9 mouse cellular contexts compared by ENCODE assay signal in the genomic region with DNA sequence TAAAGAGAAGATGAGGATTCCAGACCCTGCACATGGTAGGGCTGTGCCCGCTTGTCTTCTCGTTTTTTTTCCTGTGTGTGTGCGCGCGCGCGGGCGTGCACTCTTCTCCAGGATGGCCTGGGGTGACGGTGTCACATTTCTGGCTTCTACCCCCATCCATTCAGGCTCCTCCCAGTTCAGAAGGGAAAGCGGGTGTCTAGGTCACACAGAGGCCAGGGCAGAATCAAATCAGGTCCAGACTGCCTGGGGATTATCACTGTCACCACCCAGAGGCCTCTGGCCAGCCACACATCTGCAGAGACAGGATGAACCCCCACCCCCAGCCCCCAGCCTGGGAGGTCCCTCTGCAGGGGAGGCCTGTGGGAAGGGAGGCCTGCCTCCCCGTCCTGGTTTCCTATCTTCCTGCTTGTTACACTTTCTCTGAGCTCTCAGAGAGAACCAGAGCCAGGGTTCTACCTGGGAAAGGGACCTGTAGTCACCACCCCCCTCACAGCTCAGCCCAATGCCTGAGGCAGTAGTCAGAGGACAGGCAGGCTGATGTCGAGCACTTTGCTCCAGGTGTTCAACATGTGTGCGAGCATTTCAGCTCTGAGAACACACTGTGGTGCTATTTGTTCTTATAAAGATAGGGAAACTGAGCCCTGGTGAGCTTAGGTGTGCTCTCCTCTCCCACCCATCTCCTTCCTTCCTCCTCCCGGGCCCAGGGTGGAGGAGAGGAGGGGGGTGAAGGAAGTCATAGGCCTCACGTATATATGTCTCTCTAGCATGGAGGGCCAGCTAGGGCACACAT. TPM values are rescaled to one million over a fixed set of nuclear protein-coding genes. Genes with fewer than 3 reads are reported as not detected.
DNase-seq lines count a peak whose midpoint lies in the region; ATAC-seq and TF ChIP-seq lines count a peak whose summit lies in the region.
"Had no signal": no experiment of that assay in that cellular context is flagged by ENCODE, and none has a peak within 500 bp of the region (broad histone marks: within the 10 kb centered on the region; RNA-seq: fewer than 3 reads in every experiment).

No protein-coding gene starts in this region.

- H3K4me3 ChIP-seq in intestine, embryonic 14.5 days (ENCODE audit: low read depth, low read length), result no peak overlapping the region
- H3K4me3 ChIP-seq in intestine, postnatal 0 days (ENCODE audit: low read depth, low read length), result no peak overlapping the region
- H3K4me3 ChIP-seq in embryonic facial prominence, embryonic 15.5 days (replicated peaks), result no peak overlapping the region; the same call in 1 of the 2 replicates
- H3K4me3 ChIP-seq in kidney, postnatal 0 days (replicated peaks; ENCODE audit: low read depth, low read length), result no peak overlapping the region
- no peak overlapping the region for H3K4me3 ChIP-seq in neural tube, embryonic 12.5 days

- TF ChIP-seq CTCF in intestine, postnatal 0 days (IDR thresholded peaks at IDR 0.05; ENCODE audit: low read depth), result no peak
- TF ChIP-seq CTCF in kidney, postnatal 0 days (IDR thresholded peaks at IDR 0.05; ENCODE audit: low read depth), result no peak

- peaks cover 42% of the 10 kb centered on the region for H3K4me1 ChIP-seq in intestine, embryonic 14.5 days (replicated peaks; ENCODE audit: control insufficient read depth, insufficient read depth, low read length)
- H3K4me1 ChIP-seq in intestine, postnatal 0 days (replicated peaks; ENCODE audit: control insufficient read depth, insufficient read depth, low read length), result peaks cover 5% of the 10 kb centered on the region
- H3K4me1 ChIP-seq in embryonic facial prominence, embryonic 15.5 days, result peaks cover 89% of the 10 kb centered on the region
- peaks cover 36% of the 10 kb centered on the region for H3K4me1 ChIP-seq in kidney, postnatal 0 days (replicated peaks; ENCODE audit: insufficient read depth, low read length)
- H3K4me1 ChIP-seq in neural tube, embryonic 12.5 days, result peaks cover 62% of the 10 kb centered on the region

- H3K9ac ChIP-seq in intestine, embryonic 14.5 days (ENCODE audit: low read length), result no peak overlapping the region
- no peak overlapping the region for H3K9ac ChIP-seq in intestine, postnatal 0 days (ENCODE audit: low read depth, low read length)
- H3K9ac ChIP-seq in embryonic facial prominence, embryonic 15.5 days, result no peak overlapping the region
- H3K9ac ChIP-seq in kidney, postnatal 0 days (ENCODE audit: low read depth, low read length), result no peak overlapping the region
- H3K9ac ChIP-seq in neural tube, embryonic 12.5 days, result no peak overlapping the region

- ATAC-seq in intestine, embryonic 14.5 days (replicated peaks; ENCODE audit: low FRiP score, low TSS enrichment, low read depth), result peak; percentile 24
- ATAC-seq in intestine, postnatal 0 days, result no peak
- ATAC-seq in embryonic facial prominence, embryonic 15.5 days (ENCODE audit: insufficient number of reproducible peaks, low FRiP score, low TSS enrichment, low read depth), result peak; percentile 27
- ATAC-seq in kidney, postnatal 0 days (replicated peaks; ENCODE audit: low FRiP score, low read depth), result 0 out of 2 replicates have a peak, but pooled peaks have one; percentile 2
- no peak for ATAC-seq in neural tube, embryonic 12.5 days (ENCODE audit: low FRiP score, low read depth)
- ATAC-seq in inflammation-experienced regulatory T-cells, adult 6 months, result no peak

- H3K27me3 ChIP-seq in intestine, embryonic 14.5 days (replicated peaks; ENCODE audit: control insufficient read depth, insufficient read depth, low read length), result peaks cover 22% of the 10 kb centered on the region
- peaks cover 40% of the 10 kb centered on the region for H3K27me3 ChIP-seq in intestine, postnatal 0 days (replicated peaks; ENCODE audit: control insufficient read depth, insufficient read depth, low read length)
- peaks cover 41% of the 10 kb centered on the region for H3K27me3 ChIP-seq in embryonic facial prominence, embryonic 15.5 days
- peaks cover 13% of the 10 kb centered on the region; the same call in 1 of the 2 replicates for H3K27me3 ChIP-seq in kidney, postnatal 0 days (ENCODE audit: insufficient read depth, low read length)
- H3K27me3 ChIP-seq in neural tube, embryonic 12.5 days (replicated peaks), result peaks cover 86% of the 10 kb centered on the region

- WGBS in intestine, embryonic 14.5 days, result 9% methylated on average over 15 of the region's 15 CpGs
- WGBS in intestine, postnatal 0 days, result 28% methylated on average over 14 of the region's 15 CpGs
- WGBS in embryonic facial prominence, embryonic 15.5 days, result 6% methylated on average over 15 of the region's 15 CpGs
- whole genome bisulfite sequencing in kidney, postnatal 0 days, result 12% methylated on average over 15 of the region's 15 CpGs
- 11% methylated on average over 15 of the region's 15 CpGs for WGBS in neural tube, embryonic 12.5 days

- no peaks in the 10 kb centered on the region for H3K9me3 ChIP-seq in intestine, embryonic 14.5 days (ENCODE audit: control insufficient read depth, low read length)
- H3K9me3 ChIP-seq in intestine, postnatal 0 days (ENCODE audit: control insufficient read depth), result no peaks in the 10 kb centered on the region
- H3K9me3 ChIP-seq in embryonic facial prominence, embryonic 15.5 days (replicated peaks), result no peaks in the 10 kb centered on the region
- H3K9me3 ChIP-seq in kidney, postnatal 0 days (replicated peaks; ENCODE audit: low read length), result no peaks in the 10 kb centered on the region
- H3K9me3 ChIP-seq in neural tube, embryonic 12.5 days, result no peaks in the 10 kb centered on the region

- peaks cover 3% of the 10 kb centered on the region; the same call in 1 of the 2 replicates for H3K36me3 ChIP-seq in intestine, embryonic 14.5 days (ENCODE audit: control insufficient read depth, insufficient read depth, low read length)
- peaks cover 5% of the 10 kb centered on the region; the same call in 1 of the 2 replicates for H3K36me3 ChIP-seq in intestine, postnatal 0 days (ENCODE audit: control insufficient read depth, insufficient read depth)
- peaks cover 3% of the 10 kb centered on the region; the same call in 1 of the 2 replicates for H3K36me3 ChIP-seq in embryonic facial prominence, embryonic 15.5 days
- 0 out of 2 replicates have a peak, but pooled peaks cover 7% of the 10 kb centered on the region for H3K36me3 ChIP-seq in kidney, postnatal 0 days (ENCODE audit: insufficient read depth, low read length)
- H3K36me3 ChIP-seq in neural tube, embryonic 12.5 days, result peaks cover 12% of the 10 kb centered on the region; the same call in 1 of the 2 replicates

- H3K4me2 ChIP-seq in intestine, embryonic 14.5 days (ENCODE audit: low read length), result peak overlapping the region; percentile 70
- H3K4me2 ChIP-seq in intestine, postnatal 0 days (replicated peaks; ENCODE audit: low read depth), result no peak overlapping the region
- peak overlapping the region; percentile 79 for H3K4me2 ChIP-seq in embryonic facial prominence, embryonic 15.5 days (replicated peaks)
- no peak overlapping the region for H3K4me2 ChIP-seq in kidney, postnatal 0 days (ENCODE audit: low read length)
- peak overlapping the region; percentile 22 for H3K4me2 ChIP-seq in neural tube, embryonic 12.5 days (replicated peaks)

- H3K27ac ChIP-seq in intestine, embryonic 14.5 days (ENCODE audit: low read depth), result peak overlapping the region; percentile 75
- no peak overlapping the region for H3K27ac ChIP-seq in intestine, postnatal 0 days (ENCODE audit: low read depth, low read length)
- H3K27ac ChIP-seq in embryonic facial prominence, embryonic 15.5 days (replicated peaks), result peak overlapping the region; percentile 95
- H3K27ac ChIP-seq in kidney, postnatal 0 days, result 0 out of 2 replicates have a peak overlapping the region, but pooled peaks have one; percentile 86
- H3K27ac ChIP-seq in neural tube, embryonic 12.5 days, result no peak overlapping the region

- peak; percentile 71 for DNase-seq in intestine, embryonic 14.5 days (ENCODE audit: low spot score)
- peak; percentile 66 for DNase-seq in kidney, postnatal 0 days (ENCODE audit: low spot score)
- DNase-seq in cerebellum, adult 11 months, result no peak
- no peak for DNase-seq in layer of hippocampus, postnatal 25 days (ENCODE audit: extremely low spot score in 1 of 2, low spot score in 1 of 2)

RNA-seq across cellular contexts. Expression of a gene that starts 2.7 kb away (rescaled TPM):
- polyA plus RNA-seq in intestine, embryonic 14.5 days (2014; fragmentation: Nextera tagmentation; extraction: Ambion mirVana), result 1.9 and 2.3 TPM in 2 replicates
- 1.3 and 1.7 TPM in 2 replicates for polyA plus RNA-seq in intestine, postnatal 0 days (2015; fragmentation: Nextera tagmentation; extraction: Ambion mirVana)
- polyA plus RNA-seq in embryonic facial prominence, embryonic 15.5 days (2015; fragmentation: Nextera tagmentation; extraction: Ambion mirVana), result 6.0 and 6.7 TPM in 2 replicates
- 2.7 and 3.9 TPM in 2 replicates for polyA plus RNA-seq in kidney, postnatal 0 days (2015; fragmentation: Nextera tagmentation; extraction: Ambion mirVana)
- 0.79 and 0.82 TPM in 2 replicates for polyA plus RNA-seq in neural tube, embryonic 12.5 days (2016; fragmentation: Nextera tagmentation; extraction: Ambion mirVana)
- 1 to 10 TPM; 1.4 to 2.3 TPM for total RNA-seq in layer of hippocampus, postnatal 25 days (2021)
- polyA plus RNA-seq in inflammation-experienced regulatory T-cells, adult 6 months (2017; shearing (Covaris generic)), result not detected
- total RNA-seq: MEL had no signal

RNA-seq across cellular contexts. Expression of a gene that starts 45.5 kb away (rescaled TPM):
- polyA plus RNA-seq in intestine, embryonic 14.5 days (2014; fragmentation: Nextera tagmentation; extraction: Ambion mirVana), result 102 and 103 TPM in 2 replicates
- 36.2 and 38.3 TPM in 2 replicates for polyA plus RNA-seq in intestine, postnatal 0 days (2015; fragmentation: Nextera tagmentation; extraction: Ambion mirVana)
- polyA plus RNA-seq in embryonic facial prominence, embryonic 15.5 days (2015; fragmentation: Nextera tagmentation; extraction: Ambion mirVana), result 101 and 103 TPM in 2 replicates
- 76.1 and 81.0 TPM in 2 replicates for polyA plus RNA-seq in kidney, postnatal 0 days (2015; fragmentation: Nextera tagmentation; extraction: Ambion mirVana)
- polyA plus RNA-seq in neural tube, embryonic 12.5 days (2016; fragmentation: Nextera tagmentation; extraction: Ambion mirVana), result 145 and 150 TPM in 2 replicates
- total RNA-seq in layer of hippocampus, postnatal 25 days (2021), result 10 to 100 TPM; 68.1 to 69.2 TPM
- polyA plus RNA-seq in inflammation-experienced regulatory T-cells, adult 6 months (2017; shearing (Covaris generic)), result 10 to 100 TPM in 2 of 3 experiments, 1 to 10 TPM in 1; 9.8 to 19.5 (median 15.4) TPM

Comparison
In these comparisons a context has a peak if more than half of its experiments do, and no peak if none do; other contexts are left out.
1. ATAC-seq: peak in intestine, embryonic 14.5 days (single experiment), embryonic facial prominence, embryonic 15.5 days (single experiment) and kidney, postnatal 0 days (single experiment); none in intestine, postnatal 0 days (single experiment), neural tube, embryonic 12.5 days (single experiment) and inflammation-experienced regulatory T-cells, adult 6 months (single experiment).
2. H3K27ac ChIP-seq: peak in intestine, embryonic 14.5 days (single experiment), embryonic facial prominence, embryonic 15.5 days (single experiment) and kidney, postnatal 0 days (single experiment); none in intestine, postnatal 0 days (single experiment) and neural tube, embryonic 12.5 days (single experiment).
3. H3K4me2 ChIP-seq: peak in intestine, embryonic 14.5 days (single experiment), embryonic facial prominence, embryonic 15.5 days (single experiment) and neural tube, embryonic 12.5 days (single experiment); none in intestine, postnatal 0 days (single experiment) and kidney, postnatal 0 days (single experiment).
4. DNase-seq: peak in intestine, embryonic 14.5 days (single experiment) and kidney, postnatal 0 days (single experiment); none in cerebellum, adult 11 months (single experiment) and layer of hippocampus, postnatal 25 days (0 of 2).